Mouse (Mus musculus) left cerebral cortex, adult 2 months (tissue): ENCODE data around the gene Rgs12. TPM values are rescaled to one million over a fixed set of nuclear protein-coding genes. Genes with fewer than 3 reads are reported as not detected.

ENCODE experiments used
- DNase-seq, 2 experiments: peaks; one replicate each; pipeline ENCODE4 v3.0.0; 2021 to 2022; ENCODE audit warnings: low spot score in 2 of 2, mixed read lengths in 1 of 2; ENCODE audit errors: extremely low spot score in 1 of 2
- H3K27ac ChIP-seq: fragments of 200-600 bp; 2 replicates; pipeline ENCODE4 v1.8.1; 2022
- H3K4me3 ChIP-seq: fragments of 200-600 bp; 2 replicates; pipeline ENCODE4 v1.8.1; 2022
- CTCF ChIP-seq: fragments of 200-600 bp; IDR thresholded peaks from 2 replicates; pipeline ENCODE4 v1.8.1; 2022; ENCODE audit warnings: antibody characterized with exemption, mild to moderate bottlenecking, moderate library complexity
- intact Hi-C: fragments of 180-260 bp; cut with DNase I; formaldehyde crosslinking; loops from one replicate; pipeline ENCODE4 v1.15.1; 2025
- total RNA-seq, 2 experiments: library from RNA; stranded (reverse); gene quantifications; 2 replicates each; pipeline ENCODE4 v1.2.3; 2021

The Rgs12 gene
- total RNA-seq, 2 experiments from 2014 or later, result 40.5 to 48.3 TPM

DNA sequence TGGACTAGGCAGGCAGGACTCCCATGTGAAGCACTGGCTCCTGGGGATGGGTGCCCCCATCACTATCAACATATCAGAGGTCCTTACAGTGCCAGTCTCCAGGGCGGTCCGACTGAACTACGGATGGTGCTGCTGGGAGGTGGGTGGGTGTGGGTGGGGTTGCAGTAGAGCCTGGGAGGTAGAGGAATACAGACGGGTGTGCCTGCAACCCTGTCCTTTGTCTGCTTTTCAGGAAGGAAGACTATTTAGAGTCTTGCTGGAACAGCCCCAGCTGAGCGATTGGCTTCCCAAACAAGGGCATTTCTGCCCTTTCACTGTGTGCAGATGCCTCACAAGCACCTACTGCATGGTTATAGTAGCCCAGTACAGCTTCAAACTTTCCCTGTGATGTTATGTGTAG, 19.1 kb downstream of the Rgs12 start:
- DNase-seq, result no peak
- Histone ChIP-seq H3K4me3 (no peak overlapping the region), H3K27ac (no peak overlapping the region)
- intact Hi-C loops, result no loop called here
- TF ChIP-seq CTCF, result no peak

DNA sequence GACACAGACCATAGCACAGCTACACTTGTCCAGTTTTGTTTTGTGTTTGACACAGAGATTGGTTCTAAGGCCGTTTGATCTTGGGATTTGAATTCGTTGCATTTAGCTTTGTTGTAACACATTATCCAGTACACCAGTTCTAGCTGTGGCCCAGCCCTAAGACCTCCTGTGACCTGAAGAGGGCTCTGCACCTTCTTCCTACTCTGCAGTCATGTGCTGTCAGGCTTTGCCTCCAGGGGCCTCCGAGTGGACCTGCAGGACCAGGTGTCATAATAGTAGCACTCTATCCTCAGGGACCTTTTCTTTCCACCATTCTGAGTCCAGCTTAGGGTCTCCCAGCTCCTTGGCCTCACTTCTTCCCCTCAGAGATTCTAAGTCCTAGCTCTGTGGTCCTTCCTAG, 23.2 kb downstream of the Rgs12 start:
- TF ChIP-seq CTCF, result no peak
- DNase-seq, result no peak
- Histone ChIP-seq H3K4me3 (no peak overlapping the region), H3K27ac (no peak overlapping the region)
- intact Hi-C loops, result no loop called here

DNA sequence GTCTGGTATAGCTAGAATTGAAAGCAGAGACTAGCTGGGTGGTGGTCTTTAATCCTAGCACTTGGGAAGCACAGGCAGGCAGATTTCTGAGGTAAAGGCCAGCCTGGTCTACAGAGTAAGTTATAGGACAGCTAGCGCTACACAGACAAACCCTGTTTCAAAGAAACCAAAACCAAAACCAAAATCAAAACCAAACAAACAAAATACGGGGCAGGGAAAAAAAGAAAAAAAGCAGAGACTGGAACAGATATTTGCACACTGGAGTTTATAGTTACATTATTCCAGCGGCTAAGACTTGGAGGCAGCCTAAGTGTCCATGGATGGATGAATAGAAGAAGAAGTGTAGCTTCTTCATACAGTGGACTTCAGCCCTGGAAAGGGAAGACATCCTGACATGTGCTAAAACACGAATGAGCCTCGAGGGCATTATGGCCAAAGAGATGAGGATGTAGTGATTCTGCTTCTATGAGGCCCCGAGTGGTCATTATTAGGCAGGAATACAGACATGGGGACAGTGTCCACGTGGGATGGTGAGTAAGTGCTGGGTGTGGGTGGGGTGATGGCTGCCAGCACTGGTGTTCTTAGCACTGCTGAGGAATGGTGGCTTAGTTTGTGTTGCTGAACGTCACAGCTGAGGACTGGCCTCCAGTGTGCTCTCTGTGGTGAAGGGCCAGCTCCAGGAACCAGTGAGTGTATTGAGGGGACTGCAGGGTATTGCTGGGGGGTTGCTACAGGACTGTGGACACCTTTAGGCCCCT, 24.5 kb downstream of the Rgs12 start:
- Histone ChIP-seq H3K27ac (no peak overlapping the region; the same call in 1 of the 2 replicates), H3K4me3 (no peak overlapping the region)
- DNase-seq, result no peak
- TF ChIP-seq CTCF, result no peak
- intact Hi-C loops, result no loop called here

DNA sequence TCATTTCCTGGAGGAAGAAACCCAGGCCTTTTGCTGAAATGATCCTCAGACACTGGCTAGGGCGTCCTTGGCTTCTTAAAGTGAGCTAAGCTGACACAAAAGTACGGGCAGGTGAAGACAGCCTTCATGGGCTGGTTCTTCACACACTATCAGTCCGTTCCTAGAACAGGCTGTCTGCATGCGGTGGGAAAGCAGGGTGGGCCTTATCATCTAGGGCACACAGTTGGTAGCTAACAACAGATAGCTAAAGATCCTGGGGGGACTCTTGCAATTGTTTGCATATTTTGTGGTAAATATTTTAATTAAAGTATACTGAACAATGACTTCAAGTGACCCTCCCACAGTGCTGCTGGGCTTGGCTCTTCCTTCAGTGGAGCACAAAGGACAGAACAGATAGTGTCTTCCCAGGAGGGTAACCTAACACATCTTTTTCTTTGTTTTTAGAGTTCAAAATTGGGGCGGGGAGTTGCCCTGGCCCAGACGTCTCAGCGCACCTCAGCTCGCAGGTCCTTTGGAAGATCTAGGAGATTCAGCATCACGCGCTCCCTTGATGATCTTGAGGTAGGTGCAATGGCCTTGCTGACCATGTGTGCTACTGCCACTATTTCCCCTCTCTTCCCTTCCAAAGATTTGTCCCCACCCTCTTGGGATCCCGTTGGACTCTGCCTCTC, 25.7 kb downstream of the Rgs12 start:
- intact Hi-C loops, result no loop called here
- no peak for DNase-seq
- TF ChIP-seq CTCF, result no peak
- Histone ChIP-seq H3K4me3 (no peak overlapping the region), H3K27ac (no peak overlapping the region)

DNA sequence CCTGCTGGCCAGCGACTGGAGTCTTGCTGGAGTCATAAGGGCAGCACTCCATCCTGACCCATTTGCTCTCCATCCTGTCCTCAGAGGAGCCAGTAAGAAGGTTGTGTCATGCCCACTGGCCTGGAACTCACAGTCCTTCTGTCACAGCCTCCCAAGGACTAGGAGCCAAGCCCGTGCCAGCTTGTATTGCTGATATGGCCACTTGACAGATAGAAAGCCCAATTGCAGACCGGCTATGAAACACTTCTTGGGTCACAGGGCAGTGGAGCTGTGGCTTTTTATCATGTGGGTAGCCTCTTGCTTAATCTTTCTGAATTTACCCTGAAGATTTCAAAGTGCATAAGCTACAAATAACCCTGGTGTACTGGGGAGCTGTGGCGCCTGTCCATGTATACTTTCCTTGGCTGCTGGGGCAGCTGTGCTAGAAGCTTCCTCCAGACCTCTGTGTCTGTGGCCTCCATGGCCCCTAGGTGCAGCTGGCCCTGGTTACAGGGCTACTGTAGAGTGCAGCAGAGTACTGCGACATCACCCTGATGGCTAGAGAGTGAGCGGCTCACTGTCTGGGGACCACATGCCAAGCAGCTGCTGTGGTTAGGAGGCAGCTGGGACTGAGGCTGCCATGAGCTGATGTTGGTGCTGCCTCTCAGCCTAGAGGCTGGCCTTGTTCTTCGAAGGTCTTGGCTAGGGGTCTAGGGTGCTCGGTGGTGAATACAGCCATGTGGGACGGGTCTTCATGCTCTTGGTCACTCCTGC, 27.5 kb downstream of the Rgs12 start:
- Histone ChIP-seq H3K27ac (no peak overlapping the region), H3K4me3 (no peak overlapping the region)
- no peak for DNase-seq
- intact Hi-C loops, result no loop called here
- no peak for TF ChIP-seq CTCF

DNA sequence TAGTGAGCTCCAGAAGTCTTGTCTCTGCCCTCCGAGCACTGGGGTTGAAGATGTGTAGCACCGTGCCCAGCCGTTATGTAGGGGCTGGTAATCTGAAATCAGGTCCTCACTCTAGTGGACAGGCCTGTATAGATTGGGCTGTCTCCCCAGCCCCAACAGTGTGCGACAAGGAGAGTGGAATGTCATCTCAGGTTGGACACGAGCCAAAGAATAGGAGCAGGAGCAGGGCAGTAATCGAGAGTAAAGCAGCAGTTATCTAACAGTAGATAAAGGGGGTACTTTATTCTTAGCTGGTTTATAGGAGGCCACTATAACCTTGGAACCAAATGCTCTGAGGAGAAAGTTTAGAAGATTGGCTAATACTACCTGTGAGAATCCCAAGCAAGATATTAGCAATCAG, 30.9 kb downstream of the Rgs12 start:
- Histone ChIP-seq H3K27ac (no peak overlapping the region), H3K4me3 (no peak overlapping the region)
- TF ChIP-seq CTCF, result no peak
- DNase-seq, result no peak
- intact Hi-C loops, result no loop called here

- no peak for DNase-seq
- intact Hi-C loops, result no loop called here
- TF ChIP-seq CTCF, result no peak
- Histone ChIP-seq H3K4me3 (no peak overlapping the region), H3K27ac (no peak overlapping the region)
Measured at GRCm38 (mm10) chr5:34981734-34982133, 32.5 kb downstream of the Rgs12 start.

- Histone ChIP-seq H3K4me3 (no peak overlapping the region), H3K27ac (no peak overlapping the region)
- intact Hi-C loops, result no loop called here
- no peak for DNase-seq
- no peak for TF ChIP-seq CTCF
Measured at GRCm38 (mm10) chr5:34984933-34985332, 35.7 kb downstream of the Rgs12 start.

- no peak overlapping the region for H3K27ac ChIP-seq
- DNase-seq, result peak; percentile 85 to 87
- no peak overlapping the region for H3K4me3 ChIP-seq
- intact Hi-C loops, result loop anchor here (1.0 to 2.0 kb wide), 4 partner anchors 38 to 363 kb away; no protein-coding TSS in a partner anchor
- TF ChIP-seq CTCF, result peak; percentile 92
Measured at GRCm38 (mm10) chr5:34985867-34986266, 36.6 kb downstream of the Rgs12 start.

DNA sequence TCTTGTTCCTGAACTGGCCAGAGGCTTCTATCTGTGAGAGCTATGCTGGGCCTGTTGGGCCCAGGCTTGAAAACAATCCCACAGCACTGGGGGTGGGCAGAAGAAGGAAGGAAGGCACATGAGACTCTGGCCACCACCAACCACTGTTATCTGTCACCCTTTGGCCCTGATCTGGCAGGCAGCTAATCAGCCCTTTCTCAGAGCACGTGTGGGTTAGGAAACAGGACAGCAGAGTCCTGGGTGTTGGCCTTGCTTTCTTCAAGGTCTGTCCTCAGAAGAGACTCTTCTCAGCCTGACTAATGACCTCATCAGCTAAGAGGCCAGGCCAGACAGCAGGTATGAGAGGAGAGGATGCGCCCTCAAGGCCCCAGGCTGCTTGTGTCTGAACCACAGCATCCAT, 38.2 kb downstream of the Rgs12 start:
- Histone ChIP-seq H3K27ac (no peak overlapping the region), H3K4me3 (no peak overlapping the region)
- intact Hi-C loops, result loop anchor here (2.0 kb wide), 1 partner anchor 361 kb away; no protein-coding TSS in a partner anchor
- TF ChIP-seq CTCF, result no peak
- no peak for DNase-seq

- TF ChIP-seq CTCF, result no peak
- Histone ChIP-seq H3K27ac (no peak overlapping the region; the same call in 1 of the 2 replicates), H3K4me3 (no peak overlapping the region)
- intact Hi-C loops, result loop anchor here (2.0 kb wide), 1 partner anchor 148 kb away; no protein-coding TSS in a partner anchor
- no peak for DNase-seq
Measured at GRCm38 (mm10) chr5:34988690-34989089, 39.4 kb downstream of the Rgs12 start.

DNA sequence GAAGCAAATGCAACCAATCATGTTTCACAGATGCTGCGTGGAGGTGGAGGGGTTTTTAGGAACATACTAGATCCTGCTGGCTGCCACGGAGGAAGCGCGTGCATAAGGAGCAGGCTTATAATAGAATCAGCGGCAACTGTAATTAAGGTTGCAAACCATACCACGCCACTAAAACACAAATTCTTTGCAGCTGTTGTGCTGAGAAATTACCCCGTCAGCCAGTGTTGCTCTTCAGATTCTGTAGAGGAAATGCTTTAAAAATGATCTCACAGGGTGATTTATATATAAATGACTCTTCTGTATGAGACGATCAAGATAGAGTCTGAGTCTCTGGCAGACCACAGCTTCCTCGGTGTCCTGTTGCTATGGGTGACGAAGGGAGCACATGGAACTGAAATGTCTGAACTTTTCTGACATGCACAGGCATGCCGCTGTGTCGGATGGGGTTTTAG, 40.1 kb downstream of the Rgs12 start:
- intact Hi-C loops, result loop anchor here (2.0 kb wide), 1 partner anchor 147 kb away; no protein-coding TSS in a partner anchor
- TF ChIP-seq CTCF, result no peak

More for the DNA sequence above, 40.1 kb downstream of the Rgs12 start:
- peak; percentile 47 to 54 for DNase-seq
- H3K4me3 ChIP-seq, result peak overlapping the region; percentile 35
- H3K27ac ChIP-seq, result peak overlapping the region; percentile 50; the same call in 1 of the 2 replicates
